Mouse (Mus musculus): ENCODE results near the gene Tfec. TPM values are rescaled to one million over a fixed set of nuclear protein-coding genes. Genes with fewer than 3 reads are reported as not detected.

The Tfec gene
- total RNA-seq, 2 experiments from 2014 or later: 1.4 TPM; not detected in 1

DNA sequence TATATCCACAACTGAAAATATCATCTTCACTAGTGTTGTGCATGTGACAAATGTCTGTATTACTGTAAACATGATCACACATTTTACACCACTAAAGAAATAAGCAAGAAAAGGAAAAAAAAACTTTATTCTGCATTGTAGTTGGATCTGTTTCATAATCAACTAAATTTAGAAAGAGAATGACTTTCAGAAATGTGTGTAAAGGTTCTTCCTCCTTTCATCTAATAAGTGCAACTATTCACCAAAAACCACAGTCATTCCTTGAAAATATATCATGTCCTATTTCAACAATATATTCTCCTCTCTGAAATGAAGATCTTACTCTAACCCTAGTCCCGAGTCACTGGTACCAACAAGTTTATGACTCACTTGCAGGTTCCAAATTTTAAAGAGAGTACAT is 91.9 kb downstream of the Tfec start:
- ATAC-seq (replicated peaks; ENCODE audit: low FRiP score, low TSS enrichment, poor library complexity, severe bottlenecking): no peak

DNA sequence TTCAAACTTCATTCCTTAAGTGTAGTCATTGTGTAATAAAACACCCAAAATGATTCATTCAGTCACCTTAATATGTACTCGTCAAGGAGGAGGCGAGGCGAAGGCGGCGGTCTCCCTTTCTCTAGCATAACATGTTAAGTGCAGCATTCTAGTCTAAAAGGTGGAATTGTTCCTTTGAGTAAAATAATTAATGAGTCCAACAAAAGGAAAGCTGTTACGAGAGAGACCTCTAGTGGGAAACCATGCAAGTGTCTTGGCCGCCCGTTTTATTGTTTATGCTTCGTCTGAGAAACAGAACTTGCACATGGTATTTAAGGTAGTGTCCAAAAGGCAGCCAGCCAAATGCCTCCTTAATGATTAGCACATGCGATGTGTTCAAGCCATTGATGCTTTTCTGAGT is 100.6 kb downstream of the Tfec start:
- no peak for ATAC-seq (replicated peaks; ENCODE audit: low FRiP score, low TSS enrichment, poor library complexity, severe bottlenecking)

GRCm38 (mm10) chr6:16796914-16797313 is 101.3 kb downstream of the Tfec start:
- ATAC-seq (replicated peaks; ENCODE audit: low FRiP score, low TSS enrichment, poor library complexity, severe bottlenecking): no peak

- no peak for ATAC-seq (replicated peaks; ENCODE audit: low FRiP score, low TSS enrichment, poor library complexity, severe bottlenecking)
Measured at GRCm38 (mm10) chr6:16794036-16794435, 104.2 kb downstream of the Tfec start.

DNA sequence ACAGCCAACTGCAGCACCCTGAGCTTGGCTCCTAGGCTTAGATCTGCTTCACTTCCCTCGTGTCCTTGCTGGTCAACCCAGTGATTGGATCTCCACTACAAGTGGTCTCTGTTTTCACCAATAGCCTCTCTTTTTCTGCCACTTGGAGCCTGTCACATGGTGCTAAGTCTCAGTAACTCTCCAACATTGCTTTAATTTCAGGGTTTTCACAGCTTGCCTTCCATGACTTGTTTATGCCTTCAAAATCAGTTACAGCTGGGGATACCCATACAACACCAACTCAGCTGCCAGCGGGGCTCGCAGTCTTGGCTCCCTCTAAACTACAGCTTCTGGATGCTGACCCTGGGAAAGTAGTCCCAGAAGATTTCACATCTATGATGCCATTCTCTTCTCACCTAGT is 113.1 kb downstream of the Tfec start:
- ATAC-seq (replicated peaks; ENCODE audit: low FRiP score, low TSS enrichment, poor library complexity, severe bottlenecking): no peak

Other genes with a start within 250 kb of the Tfec start
- gene Tes, start 166.7 kb upstream of the Tfec start, total RNA-seq (2014; fragmentation: Nextera tagmentation): 2.9 and 3.5 TPM in 2 replicates
- gene Tes, start 166.7 kb upstream of the Tfec start, total RNA-seq (2017): 8.4 and 19.4 TPM in 2 replicates